Mouse (Mus musculus) right cerebral cortex, adult 2 months (tissue): ENCODE results near the gene Pten.
A peak's percentile ranks its signal among the peaks of the same experiment; 100 is the strongest.
"Not testable (repeated sequence)": the region's sequence is repeated elsewhere in the genome, so short reads cannot be mapped to it uniquely, and the experiment has no call there.

Experiments used
- DNase-seq, 2 experiments: peaks; one replicate each; pipeline ENCODE4 v3.0.0; 2021 to 2022; ENCODE audit warnings: low spot score in 2 of 2

Pten gene

DNA sequence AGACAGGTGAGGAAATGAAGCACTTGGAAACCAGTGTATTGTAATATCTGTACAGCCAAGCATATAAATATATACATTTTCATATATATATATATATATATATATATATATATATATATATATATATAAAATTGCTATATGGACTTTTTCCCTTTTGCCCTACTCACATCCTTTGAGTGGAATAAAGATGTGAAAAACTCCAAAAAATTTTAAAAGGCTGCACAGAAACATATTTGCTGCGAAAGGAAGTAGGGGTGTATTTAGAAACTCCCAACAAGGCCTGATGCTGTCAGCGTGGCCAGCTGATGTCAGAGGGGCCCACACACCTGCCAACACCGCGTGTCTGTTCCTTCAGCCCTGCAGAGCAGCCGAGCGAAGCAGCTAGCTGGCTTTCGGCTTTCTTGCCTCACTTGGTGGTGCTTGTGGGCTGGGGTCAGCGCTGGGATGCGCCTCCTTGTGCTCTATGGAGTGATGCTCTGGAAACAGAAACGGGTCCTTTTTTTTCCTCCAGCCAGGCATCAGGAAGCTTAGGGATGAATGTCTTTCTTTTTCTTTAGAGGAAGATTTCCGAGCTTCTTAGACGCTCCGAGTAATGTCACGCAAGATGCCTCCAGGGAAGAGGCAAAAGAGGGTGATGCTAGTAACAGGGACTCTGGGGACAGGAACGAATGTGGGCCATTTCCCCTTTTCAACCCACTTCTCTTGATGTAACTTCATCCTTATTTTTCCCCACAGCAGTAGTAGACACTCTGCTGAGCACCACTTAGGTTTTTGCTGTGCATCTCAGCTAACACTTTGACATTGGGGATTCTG, 2.9 kb upstream of the Pten start:
- no peak for DNase-seq

DNA sequence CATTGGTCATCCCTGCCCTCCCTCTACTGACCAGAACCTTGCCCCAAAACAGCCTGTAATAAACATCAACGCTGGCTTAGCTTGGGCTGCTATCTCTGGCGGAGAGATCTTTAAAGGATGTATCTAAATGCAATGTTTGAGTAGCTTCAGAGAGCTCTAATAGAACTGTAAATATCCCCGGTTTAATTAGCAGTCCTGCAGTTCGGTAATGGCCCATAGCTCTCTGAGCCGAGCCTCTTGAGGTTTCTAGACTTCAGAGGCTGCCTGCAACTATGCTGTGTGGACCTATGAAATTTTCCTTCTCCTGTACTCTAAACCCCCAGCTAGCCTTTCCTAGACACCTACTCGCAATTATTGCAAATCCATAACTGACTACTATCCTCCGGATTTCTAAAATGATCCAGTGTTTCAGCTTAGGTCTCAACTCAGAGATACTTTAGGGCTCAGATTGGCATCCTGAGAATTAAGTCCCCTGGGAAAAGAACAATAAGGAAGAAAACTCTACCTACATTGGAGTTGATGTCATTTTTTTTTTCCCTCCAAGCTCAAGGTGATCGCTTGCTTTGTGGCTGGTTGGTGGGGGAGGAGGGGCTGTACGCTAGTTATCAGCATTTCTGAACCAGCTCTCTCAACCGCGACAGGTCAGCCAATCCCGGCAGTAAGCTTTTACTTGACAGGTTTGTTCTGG, 2.0 kb upstream of the Pten start:
- DNase-seq, result no peak

DNA sequence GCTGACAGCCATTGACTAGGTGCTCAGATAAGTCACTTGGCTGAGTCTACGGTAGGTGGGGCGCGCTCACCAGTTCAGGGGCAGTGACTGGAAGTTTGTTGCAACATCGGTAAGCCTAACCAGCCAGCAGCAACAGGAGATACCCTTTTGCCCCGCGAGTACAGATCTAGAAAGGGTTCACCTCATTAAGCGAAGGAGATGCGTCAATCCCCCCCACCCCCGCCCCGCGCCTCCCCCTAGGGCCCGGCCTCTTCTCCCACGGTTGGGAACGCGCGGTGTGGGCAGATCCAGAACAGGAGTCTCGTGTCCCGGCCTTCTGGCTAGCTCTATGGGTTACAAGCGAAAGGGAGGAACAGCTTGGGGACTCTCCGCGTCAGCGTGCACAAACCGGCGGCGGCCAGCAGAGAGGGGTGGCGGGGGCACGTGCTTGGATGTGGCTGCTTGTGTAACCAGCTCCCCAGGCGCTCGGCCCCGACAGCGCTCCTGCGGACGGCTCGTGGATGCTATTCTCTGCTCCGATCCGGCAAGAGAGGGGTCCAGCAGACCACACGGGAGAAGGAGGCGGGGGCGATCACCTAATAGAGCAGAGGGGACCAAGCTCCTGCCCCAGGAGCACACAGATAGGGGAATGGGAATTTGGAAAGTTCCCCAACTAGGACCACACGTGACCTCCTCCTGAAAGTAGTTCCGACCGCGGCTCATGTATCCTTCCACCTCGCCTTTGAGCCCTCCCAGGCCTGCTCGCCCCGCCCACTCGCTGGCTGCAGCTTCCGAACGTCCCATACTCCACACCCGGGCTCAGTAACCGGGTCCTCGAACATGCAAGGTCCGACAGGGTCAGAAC, 1.3 kb upstream of the Pten start:
- DNase-seq, result peak; percentile 96 to 98

DNA sequence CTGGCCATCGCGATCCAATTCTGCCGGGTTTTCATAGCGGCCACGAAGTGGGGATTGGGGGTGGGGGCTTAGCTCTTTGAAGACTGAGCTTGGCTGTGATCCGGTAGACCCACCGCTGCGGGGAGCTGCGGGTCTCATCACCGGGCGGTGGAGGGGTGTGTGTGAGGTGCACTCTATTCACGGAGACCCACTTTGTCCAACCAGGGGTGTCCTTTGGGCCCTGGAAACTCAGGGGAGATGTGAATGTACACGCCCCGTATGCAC, 729 bp upstream of the Pten start:
- no peak for DNase-seq

DNA sequence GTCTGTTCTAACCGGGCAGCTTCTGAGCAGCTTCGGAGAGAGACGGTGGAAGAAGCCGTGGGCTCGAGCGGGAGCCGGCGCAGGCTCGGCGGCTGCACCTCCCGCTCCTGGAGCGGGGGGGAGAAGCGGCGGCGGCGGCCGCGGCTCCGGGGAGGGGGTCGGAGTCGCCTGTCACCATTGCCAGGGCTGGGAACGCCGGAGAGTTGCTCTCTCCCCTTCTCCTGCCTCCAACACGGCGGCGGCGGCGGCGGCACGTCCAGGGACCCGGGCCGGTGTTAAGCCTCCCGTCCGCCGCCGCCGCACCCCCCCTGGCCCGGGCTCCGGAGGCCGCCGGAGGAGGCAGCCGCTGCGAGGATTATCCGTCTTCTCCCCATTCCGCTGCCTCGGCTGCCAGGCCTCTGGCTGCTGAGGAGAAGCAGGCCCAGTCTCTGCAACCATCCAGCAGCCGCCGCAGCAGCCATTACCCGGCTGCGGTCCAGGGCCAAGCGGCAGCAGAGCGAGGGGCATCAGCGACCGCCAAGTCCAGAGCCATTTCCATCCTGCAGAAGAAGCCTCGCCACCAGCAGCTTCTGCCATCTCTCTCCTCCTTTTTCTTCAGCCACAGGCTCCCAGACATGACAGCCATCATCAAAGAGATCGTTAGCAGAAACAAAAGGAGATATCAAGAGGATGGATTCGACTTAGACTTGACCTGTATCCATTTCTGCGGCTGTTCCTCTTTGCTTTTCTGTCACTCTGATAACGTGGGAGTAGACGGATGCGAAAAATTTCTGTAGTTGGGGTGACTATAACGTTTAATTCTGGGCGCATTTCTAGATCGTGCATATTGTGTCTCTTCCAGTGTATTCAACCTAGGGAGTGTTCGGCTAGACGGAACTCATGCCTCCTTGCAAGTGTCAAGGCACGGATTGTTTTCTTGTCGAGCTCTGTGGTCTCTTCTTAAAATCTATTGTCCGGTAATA, 815 bp downstream of the Pten start:
- DNase-seq, result peak; percentile 27 to 56

DNA sequence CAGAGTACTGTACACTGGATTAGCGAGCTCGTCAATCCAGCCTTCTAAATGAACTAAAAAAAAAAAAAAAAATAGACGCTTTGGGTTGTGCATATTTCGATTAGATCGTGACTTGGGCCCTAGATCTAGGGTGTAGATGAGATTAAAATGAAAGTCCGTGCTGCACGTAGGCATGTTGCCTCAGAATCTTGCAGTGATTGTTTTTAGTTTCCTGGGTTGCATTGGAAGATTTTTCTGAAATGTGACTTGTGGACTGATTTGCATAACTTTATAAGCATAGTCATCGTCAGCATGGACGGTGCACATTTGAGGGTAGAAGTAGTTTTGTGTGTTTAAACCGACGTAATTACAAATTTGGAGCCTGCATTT, 1.5 kb downstream of the Pten start:
- DNase-seq, result no peak

DNA sequence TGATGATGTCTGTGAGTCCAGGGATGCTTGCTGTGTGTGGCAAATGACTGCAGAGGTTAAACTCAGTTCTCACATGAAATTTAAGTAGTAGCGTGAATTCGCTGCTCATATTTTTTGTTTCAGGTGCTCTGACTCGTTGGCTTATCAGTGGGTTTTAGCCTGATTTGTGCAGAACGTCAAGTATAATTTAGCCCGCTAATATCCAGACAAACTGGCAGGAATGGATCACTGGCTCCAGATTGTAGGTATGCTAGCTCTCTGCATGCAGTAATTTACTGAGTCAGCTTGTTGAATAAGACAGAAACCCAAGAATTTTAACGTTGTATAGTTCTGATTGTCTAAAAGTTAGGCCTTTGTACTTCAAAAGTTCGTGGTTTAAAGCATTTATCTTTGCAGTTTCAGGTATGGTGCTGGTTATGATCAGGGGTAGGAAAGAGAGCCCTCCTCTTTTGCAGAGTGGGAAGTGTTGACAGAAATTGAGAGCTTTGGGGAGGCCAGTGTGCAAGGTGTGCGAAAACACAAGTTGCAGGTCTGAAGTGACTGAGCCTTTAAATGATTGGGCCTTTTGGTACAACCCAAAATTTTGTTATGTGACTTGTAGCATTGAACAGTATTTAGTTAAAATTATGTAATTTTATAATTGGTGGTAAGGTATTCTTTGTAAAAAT, 2.2 kb downstream of the Pten start:
- DNase-seq, result no peak

DNA sequence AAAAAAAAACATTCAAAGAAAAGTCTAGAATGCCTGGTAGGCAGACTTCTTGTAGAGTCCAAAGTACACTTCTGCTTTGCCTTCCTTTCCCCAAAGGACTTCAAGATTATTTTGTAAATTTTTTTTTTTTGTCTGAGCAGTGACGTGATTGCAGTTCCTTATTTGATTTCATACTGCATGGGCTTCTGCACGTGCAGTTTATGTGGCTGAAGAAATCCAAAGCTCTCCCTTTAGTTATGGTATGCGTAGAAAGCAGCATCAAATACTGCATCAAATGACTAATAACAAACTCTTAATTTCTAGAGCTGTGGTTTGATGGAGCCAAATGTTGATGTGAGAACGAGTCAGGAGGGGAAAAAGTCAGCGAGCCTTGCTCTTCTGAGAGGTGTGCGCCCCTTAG, 3.2 kb downstream of the Pten start:
- no peak for DNase-seq

DNA sequence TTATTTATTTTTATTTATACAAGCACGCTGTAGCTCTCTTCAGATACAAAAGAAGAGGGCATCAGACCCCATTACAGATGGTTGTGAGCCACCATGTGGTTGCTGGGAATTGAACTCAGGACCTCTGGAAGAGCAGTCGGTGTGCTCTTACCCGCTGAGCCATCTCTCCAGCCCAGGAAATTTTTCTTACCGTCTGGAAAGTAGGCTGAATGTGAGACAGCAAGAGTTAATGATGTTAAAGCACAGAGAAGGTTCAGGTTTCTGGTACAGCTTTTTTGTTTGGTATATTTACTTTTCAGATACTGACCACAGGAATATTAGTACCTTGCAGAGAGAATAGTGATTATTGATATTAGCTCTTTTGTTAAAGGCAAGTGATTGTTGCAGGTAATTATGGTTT, 3.9 kb downstream of the Pten start:
- no peak for DNase-seq

DNA sequence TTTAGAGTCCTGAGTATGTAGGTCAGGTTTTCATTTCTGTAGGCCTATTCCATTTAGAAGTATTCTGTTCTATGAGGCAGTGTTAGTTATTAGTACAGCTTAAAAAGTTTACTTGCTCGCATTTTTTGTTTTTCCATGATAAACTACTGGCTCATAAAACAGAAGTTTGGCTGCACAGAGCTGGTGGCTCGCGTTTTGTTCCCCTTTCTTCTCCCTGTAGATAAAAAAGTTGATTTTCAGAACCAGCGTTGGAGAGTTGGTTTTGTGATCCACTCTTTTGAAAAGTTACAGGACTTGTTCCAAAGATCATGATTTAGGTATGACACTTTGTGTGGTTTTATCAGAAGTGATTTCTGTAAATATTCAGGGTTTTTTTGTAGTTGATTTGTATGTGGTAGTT, 5.2 kb downstream of the Pten start:
- DNase-seq, result no peak

DNA sequence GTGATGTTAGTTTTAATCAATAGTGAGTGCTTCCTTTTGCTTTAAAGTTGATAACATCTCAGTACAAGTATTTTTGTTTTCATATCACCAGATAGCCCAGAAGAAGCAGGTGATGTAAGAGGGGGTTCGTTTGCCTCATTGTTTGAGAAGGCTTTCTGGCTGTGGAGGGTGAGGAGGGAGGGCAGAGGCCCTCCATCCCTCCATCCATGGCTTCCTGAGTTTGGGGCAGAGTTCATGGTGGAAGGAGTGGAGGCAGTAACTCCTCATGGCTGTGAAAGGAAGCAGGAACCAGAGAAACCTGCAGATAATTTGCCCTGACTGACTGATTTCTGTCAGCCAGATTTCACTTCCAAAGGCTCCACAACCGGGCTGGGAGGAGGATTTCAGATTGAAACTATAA, 21.1 kb downstream of the Pten start:
- no peak for DNase-seq

DNA sequence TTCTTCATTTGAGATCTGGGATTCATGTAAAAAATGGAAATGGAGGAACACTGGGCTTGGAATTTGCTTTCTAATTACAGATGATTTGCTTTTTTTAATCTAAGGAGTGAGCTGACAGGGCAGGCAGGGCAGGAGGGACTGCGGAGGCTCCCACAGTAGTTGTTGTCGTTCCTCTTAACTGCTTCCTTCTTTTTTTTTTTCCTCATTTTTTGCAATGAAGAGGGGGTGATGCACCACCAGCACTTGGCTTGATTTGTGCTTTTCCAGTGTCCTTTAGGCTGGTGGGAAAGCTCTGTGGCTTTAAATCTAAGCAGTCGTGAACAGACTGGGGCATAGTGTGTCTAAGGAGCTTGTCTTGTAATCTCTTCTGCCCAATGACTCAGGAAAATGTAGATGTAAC, 21.8 kb downstream of the Pten start:
- DNase-seq, result no peak

DNA sequence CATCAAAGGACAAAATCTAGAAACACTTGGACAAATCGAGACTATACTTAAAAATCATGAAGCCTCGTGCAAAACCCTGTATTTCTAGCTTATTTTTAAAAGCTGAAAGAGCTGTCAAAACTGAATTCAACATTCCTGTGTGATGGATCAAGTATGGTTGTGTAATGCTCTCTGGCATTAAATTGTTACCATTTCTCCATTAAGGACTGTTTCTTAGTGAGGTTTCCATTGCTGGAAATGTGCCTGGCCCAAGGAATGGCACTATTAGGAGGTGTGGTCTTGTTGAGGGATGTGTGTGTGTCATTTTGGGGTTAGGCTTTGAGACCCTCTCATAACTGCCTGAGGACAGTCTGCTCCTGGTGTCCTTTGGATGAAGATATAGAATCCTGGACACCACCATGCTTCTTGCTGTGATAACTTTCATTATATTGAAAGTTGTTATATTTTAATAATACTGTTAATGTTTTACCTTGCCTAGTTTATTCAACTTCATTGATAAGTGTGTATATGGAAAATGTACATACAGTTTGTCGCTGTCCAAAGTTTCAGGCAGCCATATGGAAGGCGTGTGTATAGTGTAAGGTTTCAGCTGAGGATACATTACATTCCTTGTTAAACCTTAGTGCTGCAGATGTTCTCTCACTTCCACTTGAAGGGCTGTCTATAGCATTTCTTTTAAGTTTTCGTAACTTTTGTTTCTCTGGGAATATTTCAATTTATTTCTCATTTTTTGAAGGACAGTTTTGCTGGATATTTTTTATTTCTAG, 24.2 kb downstream of the Pten start:
- no peak for DNase-seq

DNA sequence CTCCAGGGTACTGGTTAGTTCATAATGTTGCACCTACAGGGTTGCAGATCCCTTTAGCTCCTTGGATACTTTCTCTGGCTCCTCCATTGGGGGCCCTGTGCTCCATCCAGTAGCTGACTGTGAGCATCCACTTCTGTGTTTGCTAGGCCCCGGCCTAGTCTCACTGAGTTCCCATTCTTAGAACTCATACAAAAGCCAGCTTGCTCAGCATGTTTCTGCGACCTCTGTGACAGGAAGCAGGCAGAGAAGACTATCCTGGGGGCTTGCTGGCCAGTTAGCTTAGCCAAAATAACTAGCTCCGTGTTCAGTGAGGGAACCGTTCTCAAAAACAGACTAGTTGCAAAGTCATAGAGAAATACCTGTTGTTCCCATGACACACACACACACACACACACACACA, 30.1 kb downstream of the Pten start:
- DNase-seq, result not testable (repeated sequence)

DNA sequence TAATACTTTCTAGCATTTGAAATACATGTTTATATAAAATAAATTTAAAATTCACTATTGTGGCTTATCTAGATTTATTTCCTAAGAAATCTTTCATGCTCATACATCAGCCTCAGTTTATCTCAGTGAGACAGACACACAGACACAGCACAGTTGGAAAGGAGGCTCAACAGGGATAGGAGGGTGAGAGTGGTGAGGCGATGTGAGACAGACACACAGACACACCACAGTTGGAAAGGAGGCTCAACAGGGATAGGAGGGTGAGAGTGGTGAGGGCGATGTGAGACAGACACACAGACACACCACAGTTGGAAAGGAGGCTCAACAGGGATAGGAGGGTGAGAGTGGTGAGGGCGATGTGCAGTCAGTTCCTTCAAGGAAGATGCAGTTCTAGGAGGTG, 30.7 kb downstream of the Pten start:
- DNase-seq, result not testable (repeated sequence)

DNA sequence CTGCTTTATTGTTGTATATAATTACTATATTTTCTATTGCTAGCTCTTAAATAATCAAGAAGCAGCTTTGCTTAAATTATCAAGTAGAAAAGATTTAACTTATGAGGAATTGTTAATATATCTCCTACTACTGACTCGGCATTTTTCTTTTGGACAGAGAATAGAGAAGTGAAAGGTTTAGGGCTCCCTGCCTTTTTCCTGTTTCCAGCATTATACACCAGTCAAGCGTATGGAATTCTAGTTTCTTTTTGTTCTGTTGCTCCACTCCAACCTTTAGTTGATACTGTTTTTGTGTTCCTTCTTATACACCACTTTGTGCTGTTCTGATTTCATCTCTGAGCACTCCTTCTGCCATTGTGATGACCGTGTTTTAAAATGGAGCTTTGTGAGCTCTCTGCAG, 32.2 kb downstream of the Pten start:
- DNase-seq, result no peak

DNA sequence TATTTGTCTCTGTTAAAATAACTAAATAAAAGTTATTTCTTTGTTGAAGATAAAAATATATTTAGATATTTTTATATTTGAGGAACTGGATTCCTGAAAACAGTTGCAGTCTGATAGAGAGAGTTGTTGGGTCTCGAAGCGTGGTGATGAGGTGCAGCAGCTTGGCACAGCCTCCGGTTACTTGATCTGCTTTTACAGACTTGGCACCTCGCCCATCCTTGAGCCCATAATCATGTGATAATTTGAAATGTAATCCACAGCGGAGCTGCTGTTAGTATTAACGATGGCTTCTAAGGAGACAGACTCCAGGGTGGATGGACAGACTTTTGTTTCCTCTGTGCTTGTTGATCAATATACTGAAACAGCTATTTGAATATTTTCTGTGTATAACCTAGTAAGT, 35.3 kb downstream of the Pten start:
- DNase-seq, result peak; percentile 43 to 56

DNA sequence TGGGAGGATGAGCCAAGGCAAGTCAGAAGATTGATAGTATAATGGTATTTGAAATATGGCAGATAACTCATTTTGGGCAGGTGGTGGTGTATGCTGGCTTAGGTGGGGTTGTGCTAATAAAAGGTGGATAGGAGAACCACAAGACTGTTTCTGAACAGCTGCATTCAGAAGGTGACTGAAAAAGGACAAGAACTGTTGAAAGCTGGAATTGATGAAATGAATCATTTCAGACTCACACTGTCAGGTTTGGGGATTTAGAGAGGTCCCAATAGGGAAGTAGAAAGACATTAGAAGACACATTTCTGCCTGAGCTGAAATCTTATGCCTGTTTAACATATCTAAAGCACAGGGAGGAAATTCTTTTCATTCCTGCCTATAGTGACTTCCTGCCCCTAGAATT, 36.6 kb downstream of the Pten start:
- no peak for DNase-seq

DNA sequence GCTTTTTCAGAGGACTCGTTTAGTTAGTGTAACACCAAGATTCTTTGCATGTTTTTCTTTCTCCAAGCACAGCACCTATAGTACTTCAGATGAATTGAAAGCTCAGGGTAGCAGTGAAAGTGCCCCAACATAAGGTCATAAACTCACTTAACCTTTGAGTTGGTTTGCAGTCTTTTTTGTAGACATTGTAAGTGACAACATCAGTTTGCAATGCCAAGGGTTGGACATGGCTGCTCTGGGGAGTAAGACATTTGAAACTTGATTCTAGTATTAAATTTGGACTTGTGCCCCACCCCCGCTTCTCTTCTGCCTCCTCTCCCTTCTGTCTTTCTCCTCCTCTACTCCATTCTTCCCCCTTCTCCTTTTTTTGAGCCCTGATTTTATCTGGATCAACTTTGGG, 43.3 kb downstream of the Pten start:
- no peak for DNase-seq

DNA sequence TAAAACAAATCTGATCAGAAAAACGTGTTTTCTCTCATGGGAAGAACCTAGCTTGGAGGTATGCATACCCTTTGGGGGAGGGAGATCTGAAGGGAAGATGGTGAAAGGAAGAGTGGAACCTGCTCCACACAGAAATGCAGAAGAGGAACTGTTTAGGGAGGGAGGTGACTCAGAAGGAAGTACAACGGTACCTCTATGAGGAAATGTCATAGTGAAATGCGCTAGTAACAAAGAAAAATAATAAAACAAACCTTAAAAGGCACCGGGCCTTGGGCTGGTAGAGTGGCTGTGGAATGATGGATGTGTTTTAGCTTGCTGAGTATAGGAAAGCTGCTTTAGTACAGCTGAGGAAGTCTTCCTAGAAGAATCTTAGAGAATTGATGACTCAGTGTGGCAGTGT, 47.4 kb downstream of the Pten start:
- DNase-seq, result no peak
